Mouse (Mus musculus): Measurements from ENCODE around the gene Gsg1l. TPM values are rescaled to one million over a fixed set of nuclear protein-coding genes. Genes with fewer than 3 reads are reported as not detected.

Gsg1l gene
- total RNA-seq (2017): not detected in 2 replicates

DNA sequence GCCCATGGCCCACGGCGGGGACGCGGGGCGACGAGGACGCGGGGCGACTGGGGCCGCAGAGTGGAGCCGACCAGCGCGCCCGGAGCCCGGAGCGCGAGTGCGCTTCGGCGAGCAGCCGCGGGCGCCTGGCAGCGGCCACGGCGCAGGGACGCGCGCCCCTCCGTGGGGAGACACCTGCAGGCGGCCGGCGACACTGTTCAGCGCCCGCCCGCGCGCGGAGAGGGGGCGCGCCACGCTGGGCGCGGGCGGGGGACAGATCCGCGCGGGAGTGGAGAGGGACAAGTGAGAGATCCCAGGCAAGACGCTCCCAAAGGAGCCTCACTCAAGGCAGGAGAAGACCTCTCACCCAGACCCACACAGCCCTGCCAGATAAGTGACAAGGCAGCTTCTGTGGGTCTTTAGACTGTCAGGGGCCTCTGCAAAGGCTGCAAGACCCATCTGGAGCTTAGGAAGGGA, at the start of gene Gsg1l:
Gene Gsg1l, minus strand, starts transcription at position 126 of the 456 bp plus-strand sequence.
- no peak for ATAC-seq (replicated peaks; ENCODE audit: low read depth, poor library complexity, severe bottlenecking)

DNA sequence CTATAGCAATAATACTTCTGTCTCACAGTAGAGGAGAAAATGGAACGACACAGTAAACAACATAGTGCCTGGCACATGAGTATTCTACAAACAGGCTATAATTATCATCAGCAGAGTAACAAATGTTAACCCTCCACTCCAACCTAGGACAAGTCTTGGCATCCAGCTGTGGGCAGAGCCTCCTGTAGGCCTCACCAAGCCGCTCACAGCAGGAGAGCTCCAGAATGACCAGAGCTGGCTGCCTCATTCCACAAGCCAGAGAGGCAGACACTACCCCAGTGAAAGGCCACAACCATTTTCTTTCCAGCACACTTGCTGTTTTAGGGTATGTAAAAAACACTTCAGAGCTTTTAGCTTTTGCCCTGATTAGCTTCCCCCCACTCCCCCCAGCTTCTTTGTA, 45.5 kb upstream of the Gsg1l start:
- ATAC-seq (replicated peaks; ENCODE audit: low read depth, poor library complexity, severe bottlenecking): no peak

- 0 out of 2 replicates have a peak, but pooled peaks have one; percentile 22 for ATAC-seq (replicated peaks; ENCODE audit: low read depth, poor library complexity, severe bottlenecking)
These were observed 44.3 kb upstream of the Gsg1l start for GRCm38 (mm10) chr7:126126502-126126901.

GRCm38 (mm10) chr7:126121533-126121932, 39.3 kb upstream of the Gsg1l start:
- no peak for ATAC-seq (replicated peaks; ENCODE audit: low read depth, poor library complexity, severe bottlenecking)

DNA sequence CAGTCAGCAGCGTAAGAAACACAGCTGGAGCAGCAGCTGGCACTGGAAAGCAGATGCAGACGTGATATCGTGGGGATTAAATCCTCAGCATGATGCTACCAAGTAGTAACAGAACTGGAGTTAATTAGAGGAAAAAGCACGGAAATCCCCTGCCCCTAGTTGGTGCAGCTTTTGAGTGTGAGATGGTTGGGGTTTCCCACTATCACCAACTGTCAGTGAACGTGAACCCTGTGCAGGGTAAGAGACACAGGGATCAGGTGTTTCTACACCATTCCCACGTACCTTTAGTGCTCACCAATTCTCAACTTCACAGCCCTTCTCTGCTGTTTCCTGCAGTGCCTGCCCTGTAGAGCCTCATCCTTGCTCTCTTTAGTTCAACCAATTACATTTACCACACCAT, 37.6 kb upstream of the Gsg1l start:
- no peak for ATAC-seq (replicated peaks; ENCODE audit: low read depth, poor library complexity, severe bottlenecking)

DNA sequence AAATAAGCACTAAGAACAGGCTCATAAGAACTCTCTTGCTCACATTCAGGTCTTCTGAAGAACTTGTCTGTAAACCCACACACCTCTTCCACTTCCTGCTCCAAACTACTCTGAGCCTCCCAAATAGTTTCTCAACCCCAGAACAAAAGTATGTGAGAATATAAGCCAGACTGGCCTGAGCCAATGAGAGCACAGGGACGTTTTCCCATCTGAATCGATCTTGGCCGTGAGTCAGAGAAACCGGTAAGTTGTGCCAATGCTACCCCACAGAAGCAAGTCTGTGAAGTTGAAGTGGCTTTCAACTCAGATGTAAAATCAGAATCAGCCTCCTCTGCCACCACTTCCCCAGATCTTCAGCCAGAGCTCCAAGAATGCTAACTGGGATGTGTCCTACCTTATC, 31.1 kb upstream of the Gsg1l start:
- ATAC-seq (replicated peaks; ENCODE audit: low read depth, poor library complexity, severe bottlenecking): no peak

DNA sequence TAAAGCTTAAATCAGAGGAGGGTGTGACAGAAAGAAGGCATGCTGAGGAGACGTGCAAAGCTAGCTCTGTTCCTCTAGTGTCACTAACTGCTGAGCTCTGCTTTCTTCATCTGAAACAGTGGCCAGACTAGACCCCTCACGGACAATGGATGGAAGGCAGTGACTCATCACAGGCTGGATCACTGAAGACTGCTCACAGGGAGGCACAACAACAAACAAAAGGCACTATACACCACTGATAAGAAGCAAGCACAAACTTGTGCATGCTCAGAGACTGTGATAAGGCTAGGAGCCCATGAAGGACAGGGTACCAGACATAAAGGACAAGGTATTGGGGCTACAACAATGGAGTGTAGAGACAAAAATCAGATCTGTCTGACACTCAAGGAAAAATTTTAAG, 29.0 kb upstream of the Gsg1l start:
- no peak for ATAC-seq (replicated peaks; ENCODE audit: low read depth, poor library complexity, severe bottlenecking)

- no peak for ATAC-seq (replicated peaks; ENCODE audit: low read depth, poor library complexity, severe bottlenecking)
These were observed 27.7 kb upstream of the Gsg1l start for GRCm38 (mm10) chr7:126109898-126110297.

DNA sequence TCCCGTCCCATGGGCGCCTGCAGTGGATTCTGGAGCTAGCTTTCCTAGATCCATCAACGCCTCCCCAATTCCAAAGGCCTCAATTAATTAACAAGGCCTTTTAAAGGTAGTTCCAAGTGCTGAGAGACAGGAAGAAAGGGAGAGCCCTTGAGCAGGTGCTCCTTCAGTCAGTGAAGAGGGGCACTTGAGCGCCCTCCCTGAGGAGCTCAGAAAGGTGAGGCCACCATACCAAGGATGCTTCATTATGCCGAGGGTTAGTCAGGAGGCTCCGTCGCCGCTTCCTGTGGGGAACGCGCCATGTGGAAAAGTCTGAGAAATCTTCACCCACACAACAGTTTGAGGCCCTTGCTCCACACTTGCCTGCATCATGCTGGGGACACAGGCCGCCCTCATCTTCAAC, 18.2 kb upstream of the Gsg1l start:
- ATAC-seq (replicated peaks; ENCODE audit: low read depth, poor library complexity, severe bottlenecking): no peak

DNA sequence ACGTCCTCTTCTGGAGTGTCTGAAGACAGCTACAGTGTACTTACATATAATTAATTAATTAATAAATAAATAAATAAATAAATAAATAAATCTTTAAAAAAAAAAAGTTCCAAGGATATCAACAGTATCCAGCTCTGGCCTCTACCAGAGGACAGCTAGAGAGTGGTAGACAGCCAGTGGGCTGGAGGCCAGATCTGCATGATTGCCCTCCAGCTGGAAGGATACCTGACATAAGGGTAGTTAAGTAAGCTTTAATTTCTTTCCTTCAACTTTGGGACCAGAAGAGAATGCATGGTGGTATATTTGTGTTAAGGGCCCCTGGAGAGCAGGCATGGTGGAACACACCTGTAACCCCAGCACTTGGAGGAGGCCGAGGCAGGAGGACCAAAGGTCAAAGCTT, 17.6 kb upstream of the Gsg1l start:
- ATAC-seq (replicated peaks; ENCODE audit: low read depth, poor library complexity, severe bottlenecking): no peak

DNA sequence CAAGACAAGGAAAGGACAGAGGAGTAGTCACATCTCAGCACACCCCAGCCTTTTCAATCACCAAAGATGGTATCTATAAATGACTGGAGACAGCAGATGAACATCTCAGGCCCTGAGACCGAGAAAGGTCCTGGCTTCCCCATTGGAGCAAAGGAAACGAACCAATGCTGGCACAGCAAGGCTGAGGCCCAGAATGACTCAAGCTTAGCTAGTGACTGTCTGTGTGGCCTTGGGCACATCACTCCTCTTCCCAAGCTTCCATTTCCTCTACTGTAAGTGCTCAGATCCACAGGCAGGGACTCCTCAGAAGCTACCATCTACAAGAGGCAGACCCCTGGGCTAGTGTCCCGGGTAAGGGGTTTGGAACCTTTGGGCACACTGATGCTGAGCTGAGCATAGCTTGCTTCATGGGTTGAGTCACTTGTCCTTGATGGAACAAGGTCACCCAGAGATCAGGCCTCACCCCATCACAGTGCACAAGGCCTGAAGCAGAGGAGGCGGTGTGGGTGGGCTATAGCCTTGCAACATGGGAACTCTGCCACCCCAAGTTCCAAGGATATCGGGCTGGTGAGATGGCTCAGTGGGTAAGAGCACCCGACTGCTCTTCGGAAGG, 17.1 kb upstream of the Gsg1l start:
- ATAC-seq (replicated peaks; ENCODE audit: low read depth, poor library complexity, severe bottlenecking): no peak

DNA sequence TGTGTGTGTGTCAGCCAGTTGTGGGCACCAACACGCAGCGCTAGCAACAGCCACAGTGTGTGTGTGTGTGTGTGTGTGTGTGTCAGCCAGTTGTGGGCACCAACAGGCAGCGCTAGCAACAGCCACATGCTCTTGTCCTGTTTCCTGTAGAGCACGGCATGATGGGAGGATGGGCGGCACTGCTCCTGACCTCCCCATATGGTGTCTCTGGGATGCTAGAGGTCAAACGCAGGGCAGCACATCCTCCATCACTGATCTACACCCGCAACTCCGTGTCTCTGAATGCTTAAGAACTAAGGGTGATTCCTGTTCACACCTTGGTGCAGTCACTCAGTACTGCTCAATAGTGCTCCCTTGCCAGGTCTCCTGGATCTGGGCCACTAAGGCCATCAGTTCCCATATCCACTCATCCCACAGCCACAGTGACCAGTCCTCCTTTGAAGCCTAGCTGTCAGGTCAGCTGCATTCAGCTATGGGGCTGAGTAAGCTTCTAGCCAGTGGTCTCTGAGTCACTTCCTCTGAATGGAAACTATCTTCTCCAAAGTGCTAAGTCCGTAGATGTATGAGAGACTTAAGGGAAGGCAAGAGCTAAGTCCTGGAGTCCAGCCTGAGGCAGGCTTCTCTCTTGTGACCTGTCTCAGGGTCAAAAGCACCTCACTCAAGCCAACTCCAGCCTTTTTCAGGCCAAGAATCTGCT, 15.2 kb upstream of the Gsg1l start:
- ATAC-seq (replicated peaks; ENCODE audit: low read depth, poor library complexity, severe bottlenecking): no peak

DNA sequence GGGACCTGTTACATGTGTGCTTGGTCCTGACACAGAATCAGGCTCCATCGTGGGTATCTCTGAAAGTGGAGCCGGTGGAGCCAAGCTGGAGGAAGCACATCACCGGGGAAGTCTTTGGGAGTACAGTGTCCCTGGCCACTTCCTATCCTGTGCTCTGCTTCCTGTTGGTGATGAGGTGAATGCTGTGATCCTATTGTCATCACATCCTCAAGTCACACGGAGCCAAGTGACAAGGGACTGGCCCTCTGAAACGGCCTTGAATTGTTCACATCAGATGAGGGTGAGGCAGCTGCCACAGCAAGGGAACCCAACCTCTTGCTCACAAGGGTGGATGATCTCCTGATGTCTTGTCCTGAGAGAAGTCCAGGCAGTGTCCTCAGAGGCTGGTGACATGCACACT, 14.4 kb upstream of the Gsg1l start:
- ATAC-seq (replicated peaks; ENCODE audit: low read depth, poor library complexity, severe bottlenecking): no peak

DNA sequence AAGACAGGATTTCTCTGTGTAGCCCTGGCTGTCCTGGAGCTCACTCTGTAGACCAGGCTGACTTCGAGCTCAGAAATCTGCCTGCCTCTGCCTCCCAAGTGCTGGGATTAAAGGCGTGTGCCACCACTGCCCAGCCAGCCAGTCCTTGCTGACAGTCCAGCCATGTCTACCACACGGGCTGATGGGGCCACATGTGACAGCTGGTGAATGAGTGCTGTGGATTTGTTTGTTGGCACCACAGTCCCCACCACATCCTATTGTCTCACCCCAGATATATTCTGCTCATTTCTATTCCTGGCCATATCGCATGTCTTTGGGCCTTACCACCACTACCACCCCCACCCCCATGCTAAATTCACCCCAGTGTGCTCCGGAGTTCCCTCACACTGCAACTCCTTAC, 12.5 kb upstream of the Gsg1l start:
- no peak for ATAC-seq (replicated peaks; ENCODE audit: low read depth, poor library complexity, severe bottlenecking)

DNA sequence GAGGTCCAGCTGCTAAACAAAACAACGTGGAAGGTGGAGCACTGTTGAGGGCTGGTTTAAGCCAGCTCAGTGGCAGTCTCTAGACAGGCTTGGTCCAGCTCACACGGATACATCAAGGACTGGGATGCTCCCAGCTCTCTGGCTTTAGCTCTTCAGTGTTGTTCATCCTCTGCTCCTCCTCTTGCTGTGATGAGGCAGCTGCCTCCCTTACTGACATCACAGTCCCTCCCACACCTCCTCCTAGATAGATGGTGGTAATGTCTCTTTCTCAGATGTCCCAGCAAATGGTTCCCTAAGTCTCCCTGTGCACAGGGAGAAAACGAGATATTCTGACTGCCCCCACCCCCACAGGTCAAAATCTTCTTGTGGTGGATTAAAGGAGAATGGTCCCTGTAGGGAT, 11.0 kb upstream of the Gsg1l start:
- ATAC-seq (replicated peaks; ENCODE audit: low read depth, poor library complexity, severe bottlenecking): no peak

- peak; percentile 65 for ATAC-seq (replicated peaks; ENCODE audit: low read depth, poor library complexity, severe bottlenecking)
These were observed 7.6 kb upstream of the Gsg1l start for GRCm38 (mm10) chr7:126089782-126090181.

DNA sequence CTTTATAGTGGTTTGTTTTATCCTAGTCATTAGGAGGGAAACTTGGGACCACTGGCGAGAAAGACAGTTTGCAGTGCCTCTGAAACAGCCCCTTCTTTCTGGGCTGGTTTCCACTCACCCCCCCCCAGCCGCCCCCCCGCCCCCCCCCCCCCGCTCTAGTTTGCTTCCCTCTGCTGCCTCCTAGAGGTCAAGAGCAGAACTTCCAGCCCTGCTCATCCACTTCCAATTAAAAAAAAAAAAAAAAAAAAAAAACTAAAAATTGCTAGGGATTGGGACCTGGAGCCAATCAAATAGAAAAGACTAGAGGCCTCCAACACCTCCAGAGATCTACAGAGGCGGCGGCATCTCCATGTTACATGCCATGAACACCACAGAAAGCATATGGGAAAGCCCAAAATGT, 5.9 kb upstream of the Gsg1l start:
- ATAC-seq (replicated peaks; ENCODE audit: low read depth, poor library complexity, severe bottlenecking): no peak

DNA sequence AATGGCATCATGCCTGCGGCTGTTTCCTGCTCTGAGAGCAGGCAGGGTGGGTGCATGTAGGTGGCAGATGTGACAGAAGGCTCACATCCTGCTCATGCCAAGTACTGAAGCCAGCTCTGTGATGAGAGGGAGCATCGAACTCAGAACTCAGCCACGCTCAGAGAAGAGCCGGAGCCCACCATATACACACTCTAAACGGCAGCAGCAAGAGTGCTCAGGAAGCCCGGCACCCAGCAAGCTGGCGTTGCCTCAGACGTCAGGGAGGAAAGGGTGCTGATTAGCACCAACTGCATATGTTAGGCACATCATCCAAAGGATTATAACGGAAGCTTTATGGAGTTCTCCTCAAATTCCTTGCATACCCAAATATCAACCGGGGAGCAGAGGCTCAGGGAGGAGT, 5.4 kb upstream of the Gsg1l start:
- ATAC-seq (replicated peaks; ENCODE audit: low read depth, poor library complexity, severe bottlenecking): no peak

DNA sequence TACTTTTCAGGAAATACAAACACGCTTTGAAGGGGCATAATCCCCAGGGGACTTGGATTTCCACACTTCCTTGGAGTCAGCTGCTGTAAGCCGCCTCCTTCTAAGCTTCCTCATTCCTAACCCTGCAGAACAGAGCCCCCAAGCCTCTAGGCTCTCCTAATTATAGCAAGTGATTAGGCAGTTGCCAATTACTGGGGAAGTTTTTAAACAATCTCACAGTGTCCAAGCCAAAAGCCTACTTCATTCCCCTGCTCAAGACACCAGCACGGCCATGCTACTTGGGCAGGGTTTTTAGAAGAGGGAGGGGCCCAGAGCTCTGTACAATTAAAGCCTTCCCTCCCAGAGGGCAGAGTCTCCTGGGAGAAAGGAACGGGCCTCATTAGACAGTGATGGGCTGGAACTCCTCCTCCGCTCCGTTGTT, 4.1 kb upstream of the Gsg1l start:
- ATAC-seq (replicated peaks; ENCODE audit: low read depth, poor library complexity, severe bottlenecking): peak; percentile 39; the same call in 1 of the 2 replicates

DNA sequence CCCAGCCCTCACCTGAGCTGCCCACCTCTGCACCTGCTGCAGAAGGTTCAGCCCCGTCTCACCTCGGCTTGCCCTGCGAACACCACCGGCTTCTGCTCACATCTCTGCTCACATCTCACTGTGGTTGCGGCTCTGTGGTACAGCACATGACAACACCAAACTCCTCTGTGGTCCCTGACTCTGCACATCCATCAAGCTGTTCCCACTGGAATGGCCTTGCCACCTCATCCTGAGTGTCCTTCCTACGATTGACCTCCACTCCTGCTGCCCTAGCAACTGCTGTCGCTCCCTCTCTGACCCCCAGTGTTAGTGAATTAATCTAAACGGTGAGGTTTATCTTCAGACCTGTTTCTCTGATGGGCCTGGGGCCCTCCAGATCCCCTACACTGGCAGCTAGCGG, 2.9 kb upstream of the Gsg1l start:
- no peak for ATAC-seq (replicated peaks; ENCODE audit: low read depth, poor library complexity, severe bottlenecking)

DNA sequence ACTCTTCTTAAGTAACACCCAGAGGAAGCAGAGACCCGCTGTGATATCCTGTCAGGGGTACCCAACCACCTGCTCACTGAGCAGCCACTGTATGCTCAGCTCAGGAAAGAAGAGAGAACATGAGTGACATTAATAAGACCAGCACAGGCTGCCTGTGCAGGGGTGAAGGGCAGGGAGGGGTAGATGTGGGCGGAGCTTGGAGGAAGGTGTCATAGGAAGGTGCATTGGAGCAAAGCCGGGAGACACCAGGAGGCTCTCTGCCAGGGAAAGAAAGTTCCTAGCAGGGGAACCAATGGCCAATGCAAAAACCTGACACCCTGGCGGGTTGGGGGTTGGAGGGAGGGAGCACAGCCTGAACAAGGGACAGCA, 1.8 kb upstream of the Gsg1l start:
- ATAC-seq (replicated peaks; ENCODE audit: low read depth, poor library complexity, severe bottlenecking): no peak

Data from common myeloid progenitor, adult 5-6 weeks (primary cell).